Comparison of ENCODE assay signal across 18 mouse cellular contexts in genomic region chr10:115349029-115349428, GRCm38 (mm10). TPM values are rescaled to one million over a fixed set of nuclear protein-coding genes. Genes with fewer than 3 reads are reported as not detected.
DNase-seq lines count a peak whose midpoint lies in the region; ATAC-seq and TF ChIP-seq lines count a peak whose summit lies in the region.
"Had no signal": no experiment of that assay in that cellular context is flagged by ENCODE, and none has a peak within 500 bp of the region (broad histone marks: within the 10 kb centered on the region; RNA-seq: fewer than 3 reads in every experiment).

No protein-coding gene starts in this region.

- H3K4me2 ChIP-seq in embryonic facial prominence, embryonic 13.5 days: no peak overlapping the region
- H3K4me2 ChIP-seq in forebrain, postnatal 0 days (ENCODE audit: low read depth): no peak overlapping the region
- H3K4me2 ChIP-seq: limb, embryonic 15.5 days; midbrain, embryonic 12.5 days had no signal

- no peak for TF ChIP-seq POLR2A in small intestine, adult 2 months (IDR thresholded peaks at IDR 0.05; ENCODE audit: low read depth, low read length)

- peaks cover 13% of the 10 kb centered on the region for H3K36me3 ChIP-seq in embryonic facial prominence, embryonic 13.5 days
- H3K36me3 ChIP-seq in embryonic facial prominence, embryonic 10.5 days (replicated peaks): peaks cover 25% of the 10 kb centered on the region
- peaks cover 8% of the 10 kb centered on the region for H3K36me3 ChIP-seq in forebrain, postnatal 0 days (ENCODE audit: insufficient read depth)
- peaks cover 8% of the 10 kb centered on the region for H3K36me3 ChIP-seq in small intestine, adult 2 months (ENCODE audit: control insufficient read depth, insufficient read depth, low read length)

- ATAC-seq in embryonic facial prominence, embryonic 13.5 days (ENCODE audit: insufficient number of reproducible peaks, insufficient read depth, low FRiP score, low TSS enrichment, low read depth): peak; percentile 64; the same call in 1 of the 2 replicates
- ATAC-seq in forebrain, postnatal 0 days: peak; percentile 95
- no peak for ATAC-seq in monocyte, adult 5-6 weeks (replicated peaks; ENCODE audit: insufficient number of reproducible peaks, low FRiP score, low TSS enrichment, poor library complexity, severe bottlenecking)

- H3K27me3 ChIP-seq in embryonic facial prominence, embryonic 13.5 days: no peaks in the 10 kb centered on the region
- no peaks in the 10 kb centered on the region for H3K27me3 ChIP-seq in embryonic facial prominence, embryonic 10.5 days (replicated peaks; ENCODE audit: low read depth, poor library complexity, severe bottlenecking)
- no peaks in the 10 kb centered on the region for H3K27me3 ChIP-seq in forebrain, postnatal 0 days (ENCODE audit: insufficient read depth, low read length)
- H3K27me3 ChIP-seq in small intestine, adult 2 months (ENCODE audit: control insufficient read depth, insufficient read depth, low read length): no peaks in the 10 kb centered on the region
- H3K27me3 ChIP-seq: CH12.LX; limb, embryonic 15.5 days; midbrain, embryonic 12.5 days had no signal

- TF ChIP-seq CTCF in forebrain, postnatal 0 days (IDR thresholded peaks at IDR 0.05; ENCODE audit: low read depth): no peak
- TF ChIP-seq CTCF in small intestine, adult 2 months (IDR thresholded peaks at IDR 0.05; ENCODE audit: extremely low read depth, insufficient read length, insufficient replicate concordance, low read depth, low read length): no peak

- H3K4me1 ChIP-seq in embryonic facial prominence, embryonic 13.5 days: no peaks in the 10 kb centered on the region
- no peaks in the 10 kb centered on the region for H3K4me1 ChIP-seq in embryonic facial prominence, embryonic 10.5 days
- no peaks in the 10 kb centered on the region for H3K4me1 ChIP-seq in forebrain, postnatal 0 days (ENCODE audit: insufficient read depth)
- peaks cover 10% of the 10 kb centered on the region; the same call in 1 of the 2 replicates for H3K4me1 ChIP-seq in small intestine, adult 2 months (ENCODE audit: control insufficient read depth, insufficient read depth, insufficient read length, low read length)
- H3K4me1 ChIP-seq: heart, embryonic 10.5 days; limb, embryonic 15.5 days; midbrain, embryonic 12.5 days had no signal

- no peak for DNase-seq in embryonic facial prominence, embryonic 10.5 days (ENCODE audit: low spot score)
- peak; percentile 65 for DNase-seq in kidney, adult 9 months
- DNase-seq in kidney, postnatal 10 days: no peak
- DNase-seq in forebrain, postnatal 0 days: peak; percentile 29
- DNase-seq in ovary, postnatal 14 days (ENCODE audit: low spot score): no peak
- DNase-seq: adrenal gland, postnatal 14 days; cerebellum, postnatal 25 days; gastrocnemius, postnatal 14 days; heart, postnatal 14 days; lung, adult 2 months had no signal

- no peak overlapping the region for H3K9ac ChIP-seq in embryonic facial prominence, embryonic 13.5 days
- no peak overlapping the region for H3K9ac ChIP-seq in forebrain, postnatal 0 days
- H3K9ac ChIP-seq: limb, embryonic 15.5 days; midbrain, embryonic 12.5 days had no signal

- no peak overlapping the region for H3K27ac ChIP-seq in embryonic facial prominence, embryonic 13.5 days
- no peak overlapping the region for H3K27ac ChIP-seq in embryonic facial prominence, embryonic 10.5 days (replicated peaks)
- H3K27ac ChIP-seq in forebrain, postnatal 0 days (ENCODE audit: low read depth, low read length): peak overlapping the region; percentile 57
- H3K27ac ChIP-seq in small intestine, adult 2 months (ENCODE audit: insufficient read depth, low read depth, low read length): peak overlapping the region; percentile 52
- H3K27ac ChIP-seq: heart, embryonic 10.5 days; limb, embryonic 15.5 days; macrophage; midbrain, embryonic 12.5 days had no signal

- no peaks in the 10 kb centered on the region for H3K9me3 ChIP-seq in embryonic facial prominence, embryonic 13.5 days
- H3K9me3 ChIP-seq in embryonic facial prominence, embryonic 10.5 days: no peaks in the 10 kb centered on the region
- no peaks in the 10 kb centered on the region for H3K9me3 ChIP-seq in forebrain, postnatal 0 days (ENCODE audit: low read length)
- H3K9me3 ChIP-seq: heart, embryonic 10.5 days; limb, embryonic 15.5 days; midbrain, embryonic 12.5 days had no signal

- 72% methylated on average over 10 of the region's 10 CpGs for WGBS in embryonic facial prominence, embryonic 13.5 days
- 80% methylated on average over 10 of the region's 10 CpGs for WGBS in embryonic facial prominence, embryonic 10.5 days
- WGBS in forebrain, postnatal 0 days: 49% methylated on average over 10 of the region's 10 CpGs
- 36% methylated on average over 10 of the region's 10 CpGs for WGBS in small intestine, adult 2 months

- H3K4me3 ChIP-seq in embryonic facial prominence, embryonic 13.5 days: no peak overlapping the region
- H3K4me3 ChIP-seq in embryonic facial prominence, embryonic 10.5 days: no peak overlapping the region
- no peak overlapping the region for H3K4me3 ChIP-seq in forebrain, postnatal 0 days (ENCODE audit: low read depth, low read length)
- H3K4me3 ChIP-seq in small intestine, adult 2 months (ENCODE audit: low read depth, low read length): no peak overlapping the region
- H3K4me3 ChIP-seq: heart, embryonic 10.5 days; limb, embryonic 15.5 days; midbrain, embryonic 12.5 days had no signal

RNA-seq across cellular contexts. Expression of gene Tmem19, which starts 13.3 kb away (rescaled TPM):
- polyA plus RNA-seq in embryonic facial prominence, embryonic 13.5 days (2015; fragmentation: Nextera tagmentation; extraction: Ambion mirVana): 25.6 and 27.3 TPM in 2 replicates
- polyA plus RNA-seq in embryonic facial prominence, embryonic 10.5 days (2016; fragmentation: Nextera tagmentation; extraction: Ambion mirVana): 26.1 and 27.9 TPM in 2 replicates
- 30.5 and 36.0 TPM in 2 replicates for total RNA-seq in forebrain, postnatal 0 days (2014; rRNA removed)
- 29.1 and 38.8 TPM in 2 replicates for polyA plus RNA-seq in forebrain, postnatal 0 days (2015; fragmentation: Nextera tagmentation; extraction: Ambion mirVana)
- polyA plus RNA-seq in small intestine, adult 2 months (2012; rRNA removed): 17.0 and 29.9 TPM in 2 replicates
- 21.0 to 32.8 TPM (median 30.4 TPM) in 3 replicates for total RNA-seq in monocyte, adult 5-6 weeks (2017)

RNA-seq across cellular contexts. Expression of gene Rab21, which starts 33.6 kb away (rescaled TPM):
- 4.3 and 6.0 TPM in 2 replicates for polyA plus RNA-seq in embryonic facial prominence, embryonic 13.5 days (2015; fragmentation: Nextera tagmentation; extraction: Ambion mirVana)
- polyA plus RNA-seq in embryonic facial prominence, embryonic 10.5 days (2016; fragmentation: Nextera tagmentation; extraction: Ambion mirVana): 2.6 and 2.9 TPM in 2 replicates
- total RNA-seq in forebrain, postnatal 0 days (2014; rRNA removed): 31.2 and 34.7 TPM in 2 replicates
- 10.7 and 14.8 TPM in 2 replicates for polyA plus RNA-seq in forebrain, postnatal 0 days (2015; fragmentation: Nextera tagmentation; extraction: Ambion mirVana)
- 12.6 and 28.8 TPM in 2 replicates for polyA plus RNA-seq in small intestine, adult 2 months (2012; rRNA removed)
- total RNA-seq in monocyte, adult 5-6 weeks (2017): 49.5 to 62.4 TPM (median 51.1 TPM) in 3 replicates

RNA-seq across cellular contexts. Expression of gene Thap2, which starts 35.2 kb away (rescaled TPM):
- polyA plus RNA-seq in embryonic facial prominence, embryonic 13.5 days (2015; fragmentation: Nextera tagmentation; extraction: Ambion mirVana): 31.3 and 35.1 TPM in 2 replicates
- polyA plus RNA-seq in embryonic facial prominence, embryonic 10.5 days (2016; fragmentation: Nextera tagmentation; extraction: Ambion mirVana): 24.1 and 26.2 TPM in 2 replicates
- total RNA-seq in forebrain, postnatal 0 days (2014; rRNA removed): 15.6 and 21.6 TPM in 2 replicates
- 12.0 and 13.8 TPM in 2 replicates for polyA plus RNA-seq in forebrain, postnatal 0 days (2015; fragmentation: Nextera tagmentation; extraction: Ambion mirVana)
- polyA plus RNA-seq in small intestine, adult 2 months (2012; rRNA removed): 1.5 and 2.1 TPM in 2 replicates
- total RNA-seq in monocyte, adult 5-6 weeks (2017): 3.4 to 16.1 TPM (median 5.0 TPM) in 3 replicates

RNA-seq across cellular contexts. Expression of gene Zfc3h1, which starts 35.7 kb away (rescaled TPM):
- polyA plus RNA-seq in embryonic facial prominence, embryonic 13.5 days (2015; fragmentation: Nextera tagmentation; extraction: Ambion mirVana): 23.3 and 23.8 TPM in 2 replicates
- 17.0 and 19.0 TPM in 2 replicates for polyA plus RNA-seq in embryonic facial prominence, embryonic 10.5 days (2016; fragmentation: Nextera tagmentation; extraction: Ambion mirVana)
- total RNA-seq in forebrain, postnatal 0 days (2014; rRNA removed): 36.2 and 46.2 TPM in 2 replicates
- polyA plus RNA-seq in forebrain, postnatal 0 days (2015; fragmentation: Nextera tagmentation; extraction: Ambion mirVana): 5.7 and 7.6 TPM in 2 replicates
- polyA plus RNA-seq in small intestine, adult 2 months (2012; rRNA removed): 3.3 and 5.3 TPM in 2 replicates
- total RNA-seq in monocyte, adult 5-6 weeks (2017): 56.5 to 123 TPM (median 62.7 TPM) in 3 replicates

Comparison
In these comparisons a context has a peak if more than half of its experiments do, and no peak if none do; other contexts are left out.
1. DNase-seq: peak in kidney, adult 9 months (single experiment) and forebrain, postnatal 0 days (single experiment); none in embryonic facial prominence, embryonic 10.5 days (single experiment), kidney, postnatal 10 days (single experiment) and ovary, postnatal 14 days (single experiment).
2. H3K27ac ChIP-seq: peak in forebrain, postnatal 0 days (single experiment) and small intestine, adult 2 months (single experiment); none in embryonic facial prominence, embryonic 13.5 days (single experiment) and embryonic facial prominence, embryonic 10.5 days (single experiment).